Mouse (Mus musculus): Measurements from ENCODE around the gene Il9. TPM values are rescaled to one million over a fixed set of nuclear protein-coding genes. Genes with fewer than 3 reads are reported as not detected.
A peak's percentile ranks its signal among the peaks of the same experiment; 100 is the strongest.

The Il9 gene
- polyA plus RNA-seq, 1 experiment from 2014 or later: not detected

DNA sequence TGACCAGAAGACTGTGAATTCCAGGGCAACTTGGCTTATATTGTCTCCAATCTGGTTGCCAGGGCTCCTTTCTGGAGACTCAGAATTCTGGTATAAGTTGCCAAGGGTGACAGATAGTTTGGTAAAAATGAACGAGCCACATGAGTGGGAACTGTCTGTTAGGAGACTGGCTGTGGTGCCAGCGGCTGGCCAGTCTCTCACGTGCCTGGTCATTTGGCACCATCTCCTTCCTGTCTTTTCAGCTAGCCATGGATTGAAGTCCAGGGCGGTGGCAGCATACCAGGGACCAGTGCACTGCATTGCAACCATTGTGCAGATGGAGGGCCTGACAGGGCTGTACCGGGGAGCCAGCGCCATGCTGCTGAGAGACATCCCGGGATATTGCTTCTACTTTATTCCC, 18.8 kb downstream of the Il9 start:
- no peaks in the 10 kb centered on the region for H3K36me3 ChIP-seq (ENCODE audit: control insufficient read depth, insufficient read depth, low read length)
- H3K4me1 ChIP-seq (ENCODE audit: control insufficient read depth, insufficient read depth, low read length): no peaks in the 10 kb centered on the region
- no peak for ATAC-seq (ENCODE audit: low read depth)
- no peak overlapping the region for H3K27ac ChIP-seq (ENCODE audit: low read depth, low read length)
- H3K27me3 ChIP-seq (ENCODE audit: control insufficient read depth, insufficient read depth, low read length): no peaks in the 10 kb centered on the region
- H3K4me2 ChIP-seq (ENCODE audit: low read depth, low read length): no peak overlapping the region
- no peaks in the 10 kb centered on the region for H3K9me3 ChIP-seq (ENCODE audit: control insufficient read depth, low read length)
- H3K4me3 ChIP-seq (ENCODE audit: low read depth, low read length): no peak overlapping the region
- H3K9ac ChIP-seq (replicated peaks; ENCODE audit: low read depth, low read length): no peak overlapping the region
- 84% methylated on average over 7 of the region's 7 CpGs for WGBS

DNA sequence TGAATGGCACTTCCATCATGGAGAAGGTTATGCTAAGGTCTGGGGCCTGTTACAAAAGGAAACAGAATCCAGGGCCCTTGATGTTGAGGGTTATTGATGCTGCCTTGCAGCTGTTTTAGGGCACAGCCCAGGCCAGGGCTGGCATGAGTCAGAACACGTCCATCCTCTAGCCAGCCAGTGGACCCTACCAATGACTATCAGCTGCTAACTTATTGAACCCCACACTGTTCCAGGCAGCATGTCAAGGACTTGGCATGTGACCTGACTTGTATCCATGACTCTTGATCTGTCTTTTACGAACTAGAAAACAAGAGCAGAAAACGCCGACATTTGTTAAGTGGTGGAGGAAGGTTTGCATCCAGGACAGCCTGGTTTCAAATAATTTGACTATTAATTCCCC, 19.3 kb downstream of the Il9 start:
- H3K4me3 ChIP-seq (ENCODE audit: low read depth, low read length): no peak overlapping the region
- H3K27me3 ChIP-seq (ENCODE audit: control insufficient read depth, insufficient read depth, low read length): no peaks in the 10 kb centered on the region
- H3K9ac ChIP-seq (replicated peaks; ENCODE audit: low read depth, low read length): no peak overlapping the region
- no peaks in the 10 kb centered on the region for H3K4me1 ChIP-seq (ENCODE audit: control insufficient read depth, insufficient read depth, low read length)
- no peak overlapping the region for H3K4me2 ChIP-seq (ENCODE audit: low read depth, low read length)
- no peaks in the 10 kb centered on the region for H3K9me3 ChIP-seq (ENCODE audit: control insufficient read depth, low read length)
- no peak overlapping the region for H3K27ac ChIP-seq (ENCODE audit: low read depth, low read length)
- H3K36me3 ChIP-seq (ENCODE audit: control insufficient read depth, insufficient read depth, low read length): no peaks in the 10 kb centered on the region
- WGBS: 89% methylated on average over 4 of the region's 4 CpGs
- no peak for ATAC-seq (ENCODE audit: low read depth)

GRCm38 (mm10) chr13:56461460-56461859, 20.6 kb downstream of the Il9 start:
- Histone ChIP-seq H3K4me1 (ENCODE audit: control insufficient read depth, insufficient read depth, low read length) (no peaks in the 10 kb centered on the region), H3K9ac (replicated peaks; ENCODE audit: low read depth, low read length) (no peak overlapping the region), H3K27me3 (ENCODE audit: control insufficient read depth, insufficient read depth, low read length) (no peaks in the 10 kb centered on the region), H3K4me3 (ENCODE audit: low read depth, low read length) (no peak overlapping the region), H3K9me3 (ENCODE audit: control insufficient read depth, low read length) (no peaks in the 10 kb centered on the region), H3K36me3 (ENCODE audit: control insufficient read depth, insufficient read depth, low read length) (no peaks in the 10 kb centered on the region), H3K27ac (ENCODE audit: low read depth, low read length) (no peak overlapping the region), H3K4me2 (ENCODE audit: low read depth, low read length) (no peak overlapping the region)
- no peak for ATAC-seq (ENCODE audit: low read depth)
- 89% methylated on average over 4 of the region's 4 CpGs for WGBS

DNA sequence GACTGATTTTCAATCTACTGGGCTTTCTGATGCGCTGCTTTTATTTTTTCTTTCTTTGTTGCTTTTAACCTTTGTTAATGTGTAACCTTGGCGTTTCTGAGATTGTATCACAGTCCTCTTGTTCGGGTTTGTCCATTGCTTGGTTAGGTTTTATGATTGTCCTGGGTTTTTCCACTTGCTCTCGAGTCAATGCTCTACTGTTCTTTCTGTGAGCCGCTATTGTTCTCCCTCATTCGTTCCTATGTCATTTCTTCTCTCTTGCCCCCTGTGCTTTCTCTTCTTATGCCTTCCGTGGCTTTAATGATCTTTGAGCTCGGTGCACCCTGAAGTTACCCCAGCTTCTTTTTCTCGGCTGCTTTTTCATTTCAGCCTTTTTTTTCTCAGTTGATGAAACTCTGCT, 24.0 kb downstream of the Il9 start:
- H3K27ac ChIP-seq (ENCODE audit: low read depth, low read length): no peak overlapping the region
- H3K36me3 ChIP-seq (ENCODE audit: control insufficient read depth, insufficient read depth, low read length): no peaks in the 10 kb centered on the region
- H3K4me3 ChIP-seq (ENCODE audit: low read depth, low read length): no peak overlapping the region
- H3K4me1 ChIP-seq (ENCODE audit: control insufficient read depth, insufficient read depth, low read length): no peaks in the 10 kb centered on the region
- H3K4me2 ChIP-seq (ENCODE audit: low read depth, low read length): no peak overlapping the region
- H3K9me3 ChIP-seq (ENCODE audit: control insufficient read depth, low read length): no peaks in the 10 kb centered on the region
- ATAC-seq (ENCODE audit: low read depth): no peak
- no peaks in the 10 kb centered on the region for H3K27me3 ChIP-seq (ENCODE audit: control insufficient read depth, insufficient read depth, low read length)
- no peak overlapping the region for H3K9ac ChIP-seq (replicated peaks; ENCODE audit: low read depth, low read length)
- WGBS: 13% methylated on average over 9 of the region's 9 CpGs

GRCm38 (mm10) chr13:56450035-56450434, 32.0 kb downstream of the Il9 start:
- Histone ChIP-seq H3K4me2 (ENCODE audit: low read depth, low read length) (no peak overlapping the region), H3K4me1 (ENCODE audit: control insufficient read depth, insufficient read depth, low read length) (no peaks in the 10 kb centered on the region), H3K36me3 (ENCODE audit: control insufficient read depth, insufficient read depth, low read length) (no peaks in the 10 kb centered on the region), H3K9me3 (ENCODE audit: control insufficient read depth, low read length) (no peaks in the 10 kb centered on the region), H3K9ac (replicated peaks; ENCODE audit: low read depth, low read length) (no peak overlapping the region), H3K27me3 (ENCODE audit: control insufficient read depth, insufficient read depth, low read length) (no peaks in the 10 kb centered on the region), H3K4me3 (ENCODE audit: low read depth, low read length) (no peak overlapping the region), H3K27ac (ENCODE audit: low read depth, low read length) (peak overlapping the region; percentile 2; the same call in 1 of the 2 replicates)
- WGBS: 82% methylated on average over 8 of the region's 8 CpGs
- peak; percentile 36; the same call in 1 of the 2 replicates for ATAC-seq (ENCODE audit: low read depth)

GRCm38 (mm10) chr13:56449239-56450030, 32.6 kb downstream of the Il9 start:
- Histone ChIP-seq H3K4me3 (ENCODE audit: low read depth, low read length) (no peak overlapping the region), H3K9me3 (ENCODE audit: control insufficient read depth, low read length) (no peaks in the 10 kb centered on the region), H3K27me3 (ENCODE audit: control insufficient read depth, insufficient read depth, low read length) (no peaks in the 10 kb centered on the region), H3K36me3 (ENCODE audit: control insufficient read depth, insufficient read depth, low read length) (no peaks in the 10 kb centered on the region), H3K27ac (ENCODE audit: low read depth, low read length) (peak overlapping the region; percentile 2; the same call in 1 of the 2 replicates), H3K4me1 (ENCODE audit: control insufficient read depth, insufficient read depth, low read length) (no peaks in the 10 kb centered on the region), H3K4me2 (ENCODE audit: low read depth, low read length) (no peak overlapping the region), H3K9ac (replicated peaks; ENCODE audit: low read depth, low read length) (no peak overlapping the region)
- peak; percentile 72; the same call in 1 of the 2 replicates for ATAC-seq (ENCODE audit: low read depth)
- 53% methylated on average over 10 of the region's 10 CpGs for WGBS

- H3K27ac ChIP-seq (ENCODE audit: low read depth, low read length): no peak overlapping the region
- H3K9me3 ChIP-seq (ENCODE audit: control insufficient read depth, low read length): no peaks in the 10 kb centered on the region
- no peak overlapping the region for H3K9ac ChIP-seq (replicated peaks; ENCODE audit: low read depth, low read length)
- ATAC-seq (ENCODE audit: low read depth): no peak
- 89% methylated on average over 6 of the region's 6 CpGs for WGBS
- H3K27me3 ChIP-seq (ENCODE audit: control insufficient read depth, insufficient read depth, low read length): peaks cover 3% of the 10 kb centered on the region
- H3K4me1 ChIP-seq (ENCODE audit: control insufficient read depth, insufficient read depth, low read length): no peaks in the 10 kb centered on the region
- H3K4me2 ChIP-seq (ENCODE audit: low read depth, low read length): no peak overlapping the region
- H3K36me3 ChIP-seq (ENCODE audit: control insufficient read depth, insufficient read depth, low read length): no peaks in the 10 kb centered on the region
- no peak overlapping the region for H3K4me3 ChIP-seq (ENCODE audit: low read depth, low read length)
Measured at GRCm38 (mm10) chr13:56444996-56445395, 37.0 kb downstream of the Il9 start.

GRCm38 (mm10) chr13:56444112-56444511, 37.9 kb downstream of the Il9 start:
- Histone ChIP-seq H3K9ac (replicated peaks; ENCODE audit: low read depth, low read length) (no peak overlapping the region), H3K4me1 (ENCODE audit: control insufficient read depth, insufficient read depth, low read length) (no peaks in the 10 kb centered on the region), H3K36me3 (ENCODE audit: control insufficient read depth, insufficient read depth, low read length) (no peaks in the 10 kb centered on the region), H3K27ac (ENCODE audit: low read depth, low read length) (no peak overlapping the region), H3K4me2 (ENCODE audit: low read depth, low read length) (no peak overlapping the region), H3K9me3 (ENCODE audit: control insufficient read depth, low read length) (no peaks in the 10 kb centered on the region), H3K4me3 (ENCODE audit: low read depth, low read length) (no peak overlapping the region), H3K27me3 (ENCODE audit: control insufficient read depth, insufficient read depth, low read length) (peaks cover 10% of the 10 kb centered on the region)
- 91% methylated on average over 3 of the region's 3 CpGs for WGBS
- ATAC-seq (ENCODE audit: low read depth): no peak

- Histone ChIP-seq H3K9me3 (ENCODE audit: control insufficient read depth, low read length) (no peaks in the 10 kb centered on the region), H3K9ac (replicated peaks; ENCODE audit: low read depth, low read length) (no peak overlapping the region), H3K4me1 (ENCODE audit: control insufficient read depth, insufficient read depth, low read length) (0 out of 2 replicates have a peak, but pooled peaks cover 2% of the 10 kb centered on the region), H3K27ac (ENCODE audit: low read depth, low read length) (no peak overlapping the region), H3K4me3 (ENCODE audit: low read depth, low read length) (no peak overlapping the region), H3K4me2 (ENCODE audit: low read depth, low read length) (no peak overlapping the region), H3K36me3 (ENCODE audit: control insufficient read depth, insufficient read depth, low read length) (no peaks in the 10 kb centered on the region), H3K27me3 (ENCODE audit: control insufficient read depth, insufficient read depth, low read length) (peaks cover 17% of the 10 kb centered on the region)
- WGBS: 85% methylated on average over 7 of the region's 7 CpGs
- ATAC-seq (ENCODE audit: low read depth): no peak
Measured at GRCm38 (mm10) chr13:56443411-56443810, 38.6 kb downstream of the Il9 start.

Data from neural tube, embryonic 14.5 days (tissue).